In the genomic region with DNA sequence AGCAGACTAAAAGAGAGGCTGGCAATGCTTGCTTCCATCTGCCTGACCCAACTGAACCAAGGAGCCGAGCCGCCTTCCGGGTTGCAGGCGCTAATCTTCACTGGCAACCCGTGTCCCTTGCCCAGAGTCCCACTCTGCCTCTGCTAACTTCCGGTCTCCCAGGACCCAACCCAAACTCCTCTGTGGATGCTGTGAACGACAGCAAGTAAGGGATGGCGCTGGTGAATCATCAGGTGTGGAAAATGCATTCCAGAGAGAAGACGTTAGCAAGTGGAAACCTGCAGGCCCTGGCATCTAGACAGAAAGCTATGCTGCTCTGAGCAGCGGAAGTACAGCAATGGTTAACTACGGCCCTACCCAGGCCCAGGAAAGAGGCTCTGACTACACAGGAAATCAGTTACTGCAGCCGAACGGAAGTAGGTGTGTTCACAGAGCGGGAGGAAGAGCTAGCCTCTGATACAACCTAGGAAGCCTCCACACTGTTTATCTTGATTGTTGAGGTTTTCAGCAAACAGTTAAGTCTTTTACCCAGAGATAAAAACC, we compare ENCODE assay signal across 8 mouse cellular contexts. TPM values are rescaled to one million over a fixed set of nuclear protein-coding genes. Genes with fewer than 3 reads are reported as not detected.
DNase-seq lines count a peak whose midpoint lies in the region; ATAC-seq lines count a peak whose summit lies in the region.

No protein-coding gene starts in this region.

- no peaks in the 10 kb centered on the region for H3K27me3 ChIP-seq in neural tube, embryonic 11.5 days (ENCODE audit: control insufficient read depth, insufficient read depth, low read length)
- H3K27me3 ChIP-seq in forebrain, embryonic 10.5 days (ENCODE audit: poor library complexity, severe bottlenecking): no peaks in the 10 kb centered on the region
- no peaks in the 10 kb centered on the region for H3K27me3 ChIP-seq in hindbrain, embryonic 13.5 days
- H3K27me3 ChIP-seq in midbrain, embryonic 16.5 days (ENCODE audit: control insufficient read depth, insufficient read depth, low read depth, low read length): no peaks in the 10 kb centered on the region

- H3K9me3 ChIP-seq in neural tube, embryonic 11.5 days (ENCODE audit: control insufficient read depth, low read length): no peaks in the 10 kb centered on the region
- 0 out of 2 replicates have a peak, but pooled peaks cover 4% of the 10 kb centered on the region for H3K9me3 ChIP-seq in forebrain, embryonic 10.5 days
- no peaks in the 10 kb centered on the region for H3K9me3 ChIP-seq in hindbrain, embryonic 13.5 days
- no peaks in the 10 kb centered on the region for H3K9me3 ChIP-seq in midbrain, embryonic 16.5 days (replicated peaks; ENCODE audit: control insufficient read depth, low read length, poor library complexity, severe bottlenecking)

- no peaks in the 10 kb centered on the region for H3K36me3 ChIP-seq in neural tube, embryonic 11.5 days (ENCODE audit: control insufficient read depth, insufficient read depth, low read length)
- no peaks in the 10 kb centered on the region for H3K36me3 ChIP-seq in forebrain, embryonic 10.5 days (replicated peaks)
- H3K36me3 ChIP-seq in hindbrain, embryonic 13.5 days: no peaks in the 10 kb centered on the region
- no peaks in the 10 kb centered on the region for H3K36me3 ChIP-seq in midbrain, embryonic 16.5 days (ENCODE audit: control insufficient read depth, insufficient read depth, low read length)

- no peak overlapping the region for H3K4me3 ChIP-seq in neural tube, embryonic 11.5 days (ENCODE audit: low read depth, low read length)
- H3K4me3 ChIP-seq in forebrain, embryonic 10.5 days: peak overlapping the region; percentile 31; the same call in 1 of the 2 replicates
- H3K4me3 ChIP-seq in hindbrain, embryonic 13.5 days: no peak overlapping the region
- no peak overlapping the region for H3K4me3 ChIP-seq in midbrain, embryonic 16.5 days (ENCODE audit: low read depth, low read length)

- peaks cover 24% of the 10 kb centered on the region for H3K4me1 ChIP-seq in neural tube, embryonic 11.5 days (ENCODE audit: control insufficient read depth, insufficient read depth, low read length)
- peaks cover 74% of the 10 kb centered on the region for H3K4me1 ChIP-seq in forebrain, embryonic 10.5 days
- peaks cover 56% of the 10 kb centered on the region for H3K4me1 ChIP-seq in hindbrain, embryonic 13.5 days (replicated peaks)
- peaks cover 42% of the 10 kb centered on the region for H3K4me1 ChIP-seq in midbrain, embryonic 16.5 days (ENCODE audit: control insufficient read depth, insufficient read depth, low read length)

- ATAC-seq in neural tube, embryonic 11.5 days (ENCODE audit: insufficient read depth, low FRiP score, low TSS enrichment): no peak
- ATAC-seq in hindbrain, embryonic 13.5 days (ENCODE audit: low FRiP score): no peak
- ATAC-seq in midbrain, embryonic 16.5 days: no peak

- no peak for DNase-seq in neural tube, embryonic 11.5 days (ENCODE audit: low spot score)
- DNase-seq in neural tube, embryonic 10.5 days (ENCODE audit: extremely low spot score, low spot score): no peak
- DNase-seq in forebrain, embryonic 10.5 days (ENCODE audit: extremely low spot score, low spot score): peak; percentile 50
- DNase-seq in liver: peak; percentile 70
- peak; percentile 86 for DNase-seq in thymus, postnatal 25 days
- no peak for DNase-seq in gastrocnemius, postnatal 4 days (ENCODE audit: low spot score in 2 of 2)

- no peak overlapping the region for H3K4me2 ChIP-seq in neural tube, embryonic 11.5 days (ENCODE audit: low read depth)
- peak overlapping the region; percentile 34 for H3K4me2 ChIP-seq in hindbrain, embryonic 13.5 days
- peak overlapping the region; percentile 1; the same call in 1 of the 2 replicates for H3K4me2 ChIP-seq in midbrain, embryonic 16.5 days (ENCODE audit: low read length)

- 63% methylated on average over 14 of the region's 14 CpGs for WGBS in neural tube, embryonic 11.5 days
- WGBS in forebrain, embryonic 10.5 days: 37% methylated on average over 14 of the region's 14 CpGs
- WGBS in hindbrain, embryonic 13.5 days: 49% methylated on average over 14 of the region's 14 CpGs
- WGBS in midbrain, embryonic 16.5 days: 40% methylated on average over 14 of the region's 14 CpGs

- no peak overlapping the region for H3K9ac ChIP-seq in neural tube, embryonic 11.5 days (ENCODE audit: low read length)
- peak overlapping the region; percentile 46; the same call in 1 of the 2 replicates for H3K9ac ChIP-seq in hindbrain, embryonic 13.5 days
- no peak overlapping the region for H3K9ac ChIP-seq in midbrain, embryonic 16.5 days (ENCODE audit: low read depth, low read length)

- H3K27ac ChIP-seq in neural tube, embryonic 11.5 days (ENCODE audit: low read depth, low read length): peak overlapping the region; percentile 40
- H3K27ac ChIP-seq in forebrain, embryonic 10.5 days: peak overlapping the region; percentile 91
- H3K27ac ChIP-seq in hindbrain, embryonic 13.5 days: peak overlapping the region; percentile 84
- H3K27ac ChIP-seq in midbrain, embryonic 16.5 days (ENCODE audit: low read length): peak overlapping the region; percentile 74

RNA-seq across cellular contexts. Expression of gene Pitpnc1, which starts 53.4 kb away (rescaled TPM):
- polyA plus RNA-seq in neural tube, embryonic 11.5 days (2014; fragmentation: Nextera tagmentation; extraction: Ambion mirVana): 35.0 and 38.1 TPM in 2 replicates
- 26.8 and 32.0 TPM in 2 replicates for polyA plus RNA-seq in forebrain, embryonic 10.5 days (2016; fragmentation: Nextera tagmentation; extraction: Ambion mirVana)
- polyA plus RNA-seq in hindbrain, embryonic 13.5 days (2015; fragmentation: Nextera tagmentation; extraction: Ambion mirVana): 33.9 and 35.2 TPM in 2 replicates
- 44.8 and 48.0 TPM in 2 replicates for polyA plus RNA-seq in midbrain, embryonic 16.5 days (2015; fragmentation: Nextera tagmentation; extraction: Ambion mirVana)
- 10 to 100 TPM; 53.0 to 58.2 TPM for total RNA-seq in gastrocnemius, postnatal 4 days (2021)

Comparison
In these comparisons a context has a peak if more than half of its experiments do, and no peak if none do; other contexts are left out.
1. DNase-seq: peak in forebrain, embryonic 10.5 days (single experiment), liver (single experiment) and thymus, postnatal 25 days (single experiment); none in neural tube, embryonic 11.5 days (single experiment), neural tube, embryonic 10.5 days (single experiment) and gastrocnemius, postnatal 4 days (0 of 2).
2. H3K27ac ChIP-seq: peak in every context shown above with its lines; median percentile 91 in forebrain, embryonic 10.5 days; 84 in hindbrain, embryonic 13.5 days; 74 in midbrain, embryonic 16.5 days; 40 in neural tube, embryonic 11.5 days.